ENCODE assay signal across 9 mouse cellular contexts in the genomic region with DNA sequence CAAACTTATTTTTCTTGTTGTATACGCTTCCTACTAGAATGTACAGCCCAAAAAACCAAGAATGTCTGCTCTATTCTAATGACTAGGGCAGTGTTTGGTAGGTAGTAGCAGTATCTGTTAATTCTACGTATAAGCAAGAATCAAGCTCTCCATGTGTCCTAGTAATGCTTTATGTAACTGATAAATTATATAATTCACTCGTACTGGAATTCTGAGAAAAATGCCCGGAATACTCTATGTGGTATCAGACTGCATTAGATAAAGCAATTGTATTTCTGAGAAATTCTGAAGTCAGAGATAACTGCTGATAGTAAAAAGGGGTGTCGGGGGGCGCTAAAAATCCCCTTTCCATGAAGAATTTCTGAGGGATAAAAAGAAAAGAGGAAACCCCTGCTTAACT. TPM values are rescaled to one million over a fixed set of nuclear protein-coding genes. Genes with fewer than 3 reads are reported as not detected.
A peak's percentile ranks its signal among the peaks of the same experiment; 100 is the strongest.
DNase-seq lines count a peak whose midpoint lies in the region; ATAC-seq and TF ChIP-seq lines count a peak whose summit lies in the region.
"Had no signal": no experiment of that assay in that cellular context is flagged by ENCODE, and none has a peak within 500 bp of the region (broad histone marks: within the 10 kb centered on the region; RNA-seq: fewer than 3 reads in every experiment).

No protein-coding gene starts in this region.

- no peak for TF ChIP-seq CTCF in heart, adult 2 months (IDR thresholded peaks at IDR 0.05)
- no peak for TF ChIP-seq CTCF in E14TG2a.4 (conservative IDR thresholded peaks at IDR 0.05; ENCODE audit: low read length)

- WGBS in heart, adult 2 months, result 40% methylated on average over 6 of the region's 6 CpGs
- WGBS in forebrain, embryonic 15.5 days, result 51% methylated on average over 6 of the region's 6 CpGs
- 38% methylated on average over 6 of the region's 6 CpGs for WGBS in liver, embryonic 15.5 days (ENCODE audit: insufficient replicate concordance)

- H3K79me2 ChIP-seq in heart, adult 2 months (replicated peaks; ENCODE audit: control insufficient read depth, insufficient read depth, low read length), result no peaks in the 10 kb centered on the region

- no peak for DNase-seq in heart, adult 2 months
- DNase-seq in heart, postnatal 36 days, result no peak
- DNase-seq in layer of hippocampus, postnatal 14 days (ENCODE audit: low spot score in 2 of 2), result no peak
- DNase-seq in layer of hippocampus, postnatal 10 days (ENCODE audit: low spot score in 2 of 2), result no peak

- H3K36me3 ChIP-seq in heart, adult 2 months (ENCODE audit: control insufficient read depth, insufficient read depth, low read length), result no peaks in the 10 kb centered on the region
- H3K36me3 ChIP-seq in E14TG2a.4 (ENCODE audit: insufficient read depth, low read length), result no peaks in the 10 kb centered on the region
- H3K36me3 ChIP-seq in forebrain, embryonic 15.5 days, result no peaks in the 10 kb centered on the region
- H3K36me3 ChIP-seq in liver, embryonic 15.5 days (replicated peaks), result no peaks in the 10 kb centered on the region

- no peak for TF ChIP-seq EP300 in heart, adult 2 months (IDR thresholded peaks at IDR 0.05; ENCODE audit: insufficient read depth, low read depth, low read length)

- H3K4me2 ChIP-seq in forebrain, embryonic 15.5 days (replicated peaks), result peak overlapping the region; percentile 64
- H3K4me2 ChIP-seq in liver, embryonic 15.5 days, result peak overlapping the region; percentile 59; the same call in 1 of the 2 replicates

- peak overlapping the region; percentile 45; the same call in 1 of the 2 replicates for H3K4me3 ChIP-seq in heart, adult 2 months
- peak overlapping the region; percentile 83 for H3K4me3 ChIP-seq in E14TG2a.4 (replicated peaks; ENCODE audit: low read length)
- peak overlapping the region; percentile 66 for H3K4me3 ChIP-seq in forebrain, embryonic 15.5 days
- H3K4me3 ChIP-seq in liver, embryonic 15.5 days (replicated peaks), result peak overlapping the region; percentile 46; the same call in 1 of the 2 replicates

- no peaks in the 10 kb centered on the region for H3K27me3 ChIP-seq in heart, adult 2 months (ENCODE audit: control insufficient read depth, insufficient read depth, low read length)
- peaks cover 6% of the 10 kb centered on the region; the same call in 1 of the 2 replicates for H3K27me3 ChIP-seq in E14TG2a.4 (ENCODE audit: insufficient read depth, low read length)
- no peaks in the 10 kb centered on the region for H3K27me3 ChIP-seq in forebrain, embryonic 15.5 days
- H3K27me3 ChIP-seq in liver, embryonic 15.5 days, result peaks cover 37% of the 10 kb centered on the region

- H3K27ac ChIP-seq in heart, adult 2 months, result no peak overlapping the region
- peak overlapping the region; percentile 65 for H3K27ac ChIP-seq in forebrain, embryonic 15.5 days (replicated peaks)
- H3K27ac ChIP-seq in liver, embryonic 15.5 days (replicated peaks), result no peak overlapping the region

- no peak for TF ChIP-seq POLR2A in heart, adult 2 months (IDR thresholded peaks at IDR 0.05; ENCODE audit: insufficient read depth, low read depth, low read length)

- no peak overlapping the region for H3K9ac ChIP-seq in heart, adult 2 months (ENCODE audit: low read depth, low read length)
- peak overlapping the region; percentile 62 for H3K9ac ChIP-seq in forebrain, embryonic 15.5 days (replicated peaks)
- no peak overlapping the region for H3K9ac ChIP-seq in liver, embryonic 15.5 days

- ATAC-seq in forebrain, embryonic 15.5 days (replicated peaks), result no peak
- no peak for ATAC-seq in liver, embryonic 15.5 days (ENCODE audit: insufficient read depth)
- ATAC-seq in granulocyte monocyte progenitor cell, adult 5-6 weeks (replicated peaks; ENCODE audit: poor library complexity, severe bottlenecking), result no peak

- H3K4me1 ChIP-seq in heart, adult 2 months (ENCODE audit: control insufficient read depth, insufficient read depth, low read length), result no peaks in the 10 kb centered on the region; the same call in 1 of the 2 replicates
- peaks cover 17% of the 10 kb centered on the region for H3K4me1 ChIP-seq in E14TG2a.4 (replicated peaks; ENCODE audit: low read depth, low read length)
- H3K4me1 ChIP-seq in forebrain, embryonic 15.5 days, result peaks cover 18% of the 10 kb centered on the region
- H3K4me1 ChIP-seq in liver, embryonic 15.5 days (replicated peaks), result no peaks in the 10 kb centered on the region

- peaks cover 6% of the 10 kb centered on the region; the same call in 1 of the 2 replicates for H3K9me3 ChIP-seq in E14TG2a.4 (ENCODE audit: low read length)
- H3K9me3 ChIP-seq in forebrain, embryonic 15.5 days, result no peaks in the 10 kb centered on the region
- no peaks in the 10 kb centered on the region for H3K9me3 ChIP-seq in liver, embryonic 15.5 days (replicated peaks)

- intact Hi-C loops in heart, adult 2 months (cut with DNase I), result no loop called here
- intact Hi-C loops in heart, postnatal 36 days (cut with DNase I), result no loop called here

RNA-seq across cellular contexts. Expression of gene Naaladl2, which starts 0.9 kb away (rescaled TPM):
- under 1 TPM; 0.23 to 0.45 TPM for total RNA-seq in heart, adult 2 months (2021)
- polyA plus RNA-seq in heart, adult 2 months (2012; rRNA removed), result 0.10 and 0.47 TPM in 2 replicates
- total RNA-seq in heart, postnatal 36 days (2021), result under 1 TPM; 0.36 to 0.65 TPM
- polyA plus RNA-seq in forebrain, embryonic 15.5 days (2015; fragmentation: Nextera tagmentation; extraction: Ambion mirVana), result 0.18 and 0.32 TPM in 2 replicates
- polyA plus RNA-seq in liver, embryonic 15.5 days (2015; fragmentation: Nextera tagmentation; extraction: Ambion mirVana), result 0.22 and 0.28 TPM in 2 replicates
- 1 to 10 TPM; 2.6 to 2.8 TPM for total RNA-seq in layer of hippocampus, postnatal 14 days (2021)
- not detected in 2 replicates for total RNA-seq in granulocyte monocyte progenitor cell, adult 5-6 weeks (2014; fragmentation: Nextera tagmentation)
- total RNA-seq in granulocyte monocyte progenitor cell, adult 5-6 weeks (2017), result not detected in 2 replicates
- total RNA-seq in layer of hippocampus, postnatal 10 days (2021), result 1 to 10 TPM; 1.2 to 1.6 TPM
- polyA plus RNA-seq: C2C12 had no signal
